Mouse (Mus musculus) ovary, postnatal 10 days (tissue): ENCODE results near the gene Clk1.
"Not testable (repeated sequence)": the region's sequence is repeated elsewhere in the genome, so short reads cannot be mapped to it uniquely, and the experiment has no call there.

ENCODE experiments used
- DNase-seq: peaks from one replicate; pipeline ENCODE4 v3.0.0; 2022; ENCODE audit warnings: low spot score

The Clk1 gene

DNA sequence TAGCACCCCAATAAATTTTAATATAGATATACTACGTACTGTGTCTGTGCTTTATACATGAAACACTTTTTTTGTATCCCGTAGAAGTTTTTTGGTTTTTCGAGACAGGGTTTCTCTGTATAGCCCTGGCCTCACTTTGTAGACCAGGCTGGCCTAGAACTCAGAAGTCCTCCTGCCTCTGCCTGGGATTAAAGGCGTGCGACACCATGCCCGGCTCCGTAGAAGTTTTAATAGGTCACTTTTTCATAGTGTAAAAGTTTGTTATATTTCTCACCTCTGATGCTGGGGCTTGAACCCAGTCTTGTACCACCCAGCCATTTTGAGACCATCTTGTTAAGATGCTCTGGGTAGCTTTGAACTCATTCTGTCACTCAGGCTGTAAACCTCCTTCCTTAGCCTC, 16.5 kb downstream of the Clk1 start:
- DNase-seq: no peak

DNA sequence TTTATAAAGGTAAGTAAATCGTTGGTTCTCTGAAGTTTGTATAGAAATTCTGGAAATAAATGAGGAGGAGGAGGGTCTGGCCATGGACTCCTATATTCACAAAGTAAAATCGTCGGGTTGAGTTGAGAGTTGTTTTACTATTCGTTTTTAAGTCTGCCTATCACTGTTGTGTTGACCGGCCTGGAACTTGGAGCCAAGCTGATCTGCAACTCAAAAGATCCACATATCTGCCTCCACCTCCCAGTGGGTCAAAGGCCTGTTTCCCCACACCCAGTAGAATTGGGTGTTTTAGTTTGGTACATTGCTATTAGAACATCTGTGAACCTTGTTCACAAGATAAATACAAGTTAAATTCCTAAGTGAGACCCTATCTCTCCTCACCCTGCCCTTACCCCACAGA, 20.1 kb downstream of the Clk1 start:
- no peak for DNase-seq

DNA sequence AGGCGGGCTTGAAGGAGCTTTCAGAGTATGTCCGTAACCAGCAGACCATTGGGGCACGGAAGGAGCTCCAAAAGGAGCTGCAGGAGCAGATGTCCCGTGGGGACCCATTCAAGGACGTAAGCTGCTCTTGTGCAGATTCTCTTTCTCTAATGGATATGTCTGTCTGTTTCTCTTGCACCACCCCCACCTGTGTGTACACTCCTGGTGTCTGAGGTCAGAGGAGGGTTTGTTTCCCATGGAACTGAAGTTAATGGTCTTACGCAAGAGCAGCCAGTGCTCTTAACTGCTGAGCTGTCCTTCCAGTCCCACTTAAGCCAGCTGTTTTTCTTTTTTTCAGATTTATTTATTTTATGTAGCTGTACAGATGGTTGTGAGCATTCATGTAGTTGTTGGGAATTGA, 22.5 kb downstream of the Clk1 start:
- DNase-seq: no peak

DNA sequence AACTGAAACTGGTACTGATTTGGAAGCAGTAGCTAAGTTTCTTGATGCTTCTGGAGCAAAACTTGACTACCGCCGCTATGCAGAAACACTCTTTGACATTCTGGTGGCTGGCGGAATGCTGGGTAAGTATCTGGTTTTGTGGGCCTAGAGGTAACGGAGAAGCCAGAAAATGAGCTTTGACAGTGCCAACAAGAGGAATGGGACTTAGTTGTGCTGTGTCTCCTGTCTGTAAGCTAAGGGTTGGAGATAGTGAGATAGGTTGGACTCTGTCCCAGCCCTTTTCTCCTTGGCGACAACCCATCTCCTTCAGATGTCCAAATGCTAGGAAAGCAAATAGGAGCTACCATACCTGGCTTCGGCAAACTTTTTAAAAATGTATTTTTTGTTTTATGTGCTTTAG, 26.1 kb downstream of the Clk1 start:
- DNase-seq: no peak

DNA sequence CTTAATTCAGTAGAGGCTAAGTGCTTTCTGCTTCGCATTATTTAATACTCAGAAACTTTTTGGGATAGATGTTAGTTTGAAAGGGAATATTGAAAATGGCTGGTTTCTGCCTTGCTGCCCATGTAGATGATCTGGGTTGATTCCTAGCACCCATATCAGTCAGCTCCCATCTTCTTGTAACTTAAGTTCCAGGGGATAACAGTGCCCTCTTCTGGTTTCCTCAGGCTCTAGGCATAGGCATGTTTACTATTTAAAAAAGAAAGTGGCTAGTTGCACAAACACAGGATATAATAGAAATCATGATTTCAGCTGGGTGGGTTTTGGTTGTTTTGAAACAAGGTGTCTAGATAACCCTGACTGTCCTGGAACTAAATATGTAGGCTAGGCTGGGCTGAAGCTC, 27.7 kb downstream of the Clk1 start:
- no peak for DNase-seq

DNA sequence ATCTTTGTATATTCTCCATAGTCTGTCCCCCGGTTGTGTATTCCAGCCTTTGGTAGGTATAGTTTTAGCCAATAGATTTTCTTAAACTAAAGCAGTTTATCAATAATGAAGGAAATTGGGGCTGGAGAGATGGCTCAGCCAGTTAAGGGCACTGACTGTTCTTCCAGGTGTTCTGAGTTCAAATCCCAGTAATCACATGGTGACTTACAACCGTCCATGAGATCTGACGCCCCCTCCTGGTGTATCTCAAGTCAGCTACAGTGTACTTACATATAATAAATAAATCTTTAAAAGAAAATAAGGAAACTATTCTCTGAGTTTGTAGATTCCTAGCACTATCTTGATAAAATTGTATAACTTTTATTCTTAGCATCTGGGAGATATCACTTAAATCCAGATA, 28.5 kb downstream of the Clk1 start:
- DNase-seq: no peak

DNA sequence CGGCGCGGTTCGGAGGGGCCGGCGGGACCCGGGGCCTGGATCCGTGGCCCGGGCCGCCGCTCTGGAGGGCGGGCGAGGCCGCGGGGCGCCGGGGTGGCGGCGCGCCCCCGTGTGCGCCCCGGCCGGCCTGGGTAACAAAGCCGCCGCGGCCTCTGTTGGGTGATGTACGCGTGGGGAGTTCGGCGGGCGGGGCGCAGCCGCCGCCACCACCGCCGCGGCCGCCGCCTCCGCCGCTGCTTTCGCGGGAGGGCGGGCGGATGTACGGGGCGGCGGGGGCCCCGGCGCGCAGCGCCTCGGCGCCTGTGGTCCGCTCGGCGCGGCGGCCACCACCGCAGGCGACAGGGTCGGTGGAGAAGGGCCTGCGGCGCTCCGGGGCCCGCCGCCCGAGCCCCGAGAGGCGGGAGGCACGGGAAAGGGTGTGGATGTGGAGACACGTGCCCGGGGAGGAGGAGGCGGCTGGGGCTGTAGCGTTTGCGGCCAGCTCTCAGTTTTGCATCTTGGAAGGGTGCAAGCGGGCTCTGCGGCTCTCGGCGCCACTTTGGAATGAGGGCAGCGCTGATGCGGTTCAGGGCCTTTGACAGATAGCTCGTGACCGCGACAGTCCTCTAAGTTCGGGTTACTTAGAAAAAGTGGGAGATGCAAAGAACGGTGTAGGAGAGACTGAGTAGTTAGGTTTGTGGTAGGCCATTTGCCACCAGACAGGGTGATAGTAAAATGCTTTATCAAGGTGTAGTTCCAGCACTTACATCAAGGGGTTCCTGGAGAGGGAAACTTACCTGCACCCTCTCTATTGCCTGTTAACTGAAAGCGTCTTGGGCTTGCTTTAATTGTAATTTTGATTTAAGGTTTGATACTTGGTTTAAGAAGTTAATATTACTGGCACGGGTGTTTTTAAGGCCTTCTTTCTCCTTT, 30.3 kb downstream of the Clk1 start:
- peak; percentile 17 for DNase-seq

DNA sequence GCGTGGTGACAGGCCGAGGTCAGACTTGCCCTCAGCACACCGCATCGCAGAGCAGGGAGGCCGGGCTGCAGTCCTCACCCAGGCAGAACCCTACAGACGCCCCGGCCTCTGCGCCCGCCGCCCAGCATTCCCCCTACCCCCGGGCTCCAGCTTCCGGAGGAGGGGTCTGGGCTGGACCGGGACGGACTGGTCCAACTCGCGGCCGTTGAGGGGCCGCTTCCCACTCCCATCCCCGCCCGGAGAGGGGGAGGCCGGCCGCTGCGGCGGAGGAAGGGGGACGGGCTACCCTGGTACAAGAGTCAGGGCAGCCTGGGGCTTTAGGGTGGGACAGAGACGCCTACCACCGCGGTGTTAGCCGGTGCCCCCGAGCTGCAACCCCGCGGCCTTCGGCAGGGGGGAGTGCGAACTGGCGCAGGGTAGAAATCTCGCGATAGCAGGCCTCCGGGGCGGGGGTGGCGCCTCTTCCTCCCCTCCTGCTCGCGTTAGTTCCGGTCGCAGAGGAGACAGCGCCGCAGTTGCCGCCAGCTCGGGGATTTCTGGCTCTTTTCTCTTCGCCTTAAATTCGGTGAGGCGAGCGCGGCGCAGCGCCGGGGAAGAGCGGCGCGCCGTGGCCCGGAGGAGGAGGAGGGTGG, 31.1 kb downstream of the Clk1 start, which contains the start of gene Bzw1:
TSS of gene Bzw1 (plus strand) at position 247 of the 632 bp plus-strand sequence.
- DNase-seq: peak; percentile 80

DNA sequence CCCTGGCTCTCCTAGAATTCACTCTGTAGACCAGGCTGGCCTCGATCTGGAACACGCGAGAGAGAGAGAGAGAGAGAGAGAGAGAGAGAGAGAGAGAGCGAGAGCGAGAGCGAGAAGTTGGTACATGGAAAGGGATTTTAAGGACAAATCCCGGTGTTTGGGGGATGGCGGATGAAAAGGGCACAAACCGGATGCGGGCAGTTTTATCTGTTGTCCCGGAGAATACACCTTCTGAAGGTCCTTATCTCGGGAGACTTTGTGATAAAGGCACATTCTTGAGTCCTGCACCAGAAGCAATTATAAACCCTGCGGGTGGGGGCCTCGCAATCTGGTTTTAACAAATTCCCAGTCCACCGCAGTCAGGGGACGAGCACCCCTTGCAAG, 31.6 kb downstream of the Clk1 start:
- no peak for DNase-seq

DNA sequence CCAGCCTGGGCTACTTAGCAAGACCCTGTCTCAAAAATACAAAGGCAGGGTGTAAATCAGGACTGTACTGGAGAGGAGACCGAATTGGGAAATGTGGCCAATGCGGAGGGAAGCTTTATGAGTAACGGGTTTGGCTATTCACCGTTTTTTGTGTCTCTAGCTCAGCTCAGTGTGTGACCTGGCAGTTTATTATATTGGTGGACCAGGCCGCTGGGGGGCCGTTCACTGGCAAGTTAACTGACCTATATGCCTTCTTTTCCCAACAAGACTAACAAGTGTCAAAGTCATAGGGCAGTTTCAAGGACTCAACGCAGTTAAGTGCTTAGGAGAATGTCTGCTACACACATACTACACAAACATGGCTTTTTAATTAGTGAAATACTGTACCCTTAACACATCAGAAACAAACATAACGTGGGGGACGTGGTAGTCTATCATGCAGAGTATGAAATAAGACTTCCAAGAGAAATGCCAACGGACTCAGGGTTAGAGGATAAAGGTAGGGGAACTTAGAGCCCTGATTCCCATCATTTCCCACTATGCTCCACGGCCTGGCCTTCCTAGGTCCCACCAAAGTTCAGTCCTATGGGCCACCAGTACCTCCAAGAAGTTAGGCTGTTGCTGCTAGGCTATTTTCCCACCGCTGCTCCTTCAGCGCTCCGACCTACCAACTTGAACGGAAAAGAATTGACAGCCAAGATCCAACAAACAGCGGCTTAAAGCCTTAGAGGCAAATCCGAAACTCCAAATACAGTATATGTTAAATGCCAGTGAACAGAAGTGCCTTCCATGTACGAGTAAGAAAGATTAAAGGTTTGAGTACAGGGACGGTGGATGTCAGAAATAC, 32.2 kb downstream of the Clk1 start:
- no peak for DNase-seq

DNA sequence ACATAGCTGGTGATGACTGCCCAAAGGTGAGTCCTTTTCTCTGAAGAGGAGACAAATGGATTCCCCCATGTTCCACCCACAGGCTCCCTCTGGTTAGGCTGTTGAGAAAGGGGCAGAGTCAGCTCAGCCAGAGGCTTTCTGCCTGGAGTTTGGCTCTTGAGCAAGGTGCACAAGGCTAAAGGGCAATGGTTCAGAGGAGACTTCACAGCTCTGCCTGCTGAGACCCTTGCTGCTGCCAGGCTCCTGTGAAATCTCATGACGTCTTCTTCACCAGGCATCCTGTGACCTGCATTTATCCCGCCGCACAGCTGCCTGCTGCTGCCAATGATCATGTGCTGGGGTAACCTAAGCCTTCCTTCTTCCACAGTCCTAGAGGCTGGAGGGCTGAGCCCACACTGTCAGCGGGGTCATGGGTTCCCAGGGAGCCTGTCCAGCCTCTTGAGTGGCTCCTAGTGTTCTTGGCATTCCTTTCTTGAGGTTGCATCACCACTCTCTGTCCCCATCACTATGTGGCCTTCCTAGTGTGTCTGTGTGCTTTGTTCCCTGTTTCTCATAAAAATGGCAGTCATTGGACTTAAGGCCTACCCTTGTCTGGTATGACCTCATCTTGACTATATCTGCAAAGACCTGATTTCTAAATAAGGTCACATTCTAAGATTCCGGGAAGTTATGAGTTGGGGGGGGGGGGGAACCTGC, 41.1 kb downstream of the Clk1 start:
- no peak for DNase-seq

DNA sequence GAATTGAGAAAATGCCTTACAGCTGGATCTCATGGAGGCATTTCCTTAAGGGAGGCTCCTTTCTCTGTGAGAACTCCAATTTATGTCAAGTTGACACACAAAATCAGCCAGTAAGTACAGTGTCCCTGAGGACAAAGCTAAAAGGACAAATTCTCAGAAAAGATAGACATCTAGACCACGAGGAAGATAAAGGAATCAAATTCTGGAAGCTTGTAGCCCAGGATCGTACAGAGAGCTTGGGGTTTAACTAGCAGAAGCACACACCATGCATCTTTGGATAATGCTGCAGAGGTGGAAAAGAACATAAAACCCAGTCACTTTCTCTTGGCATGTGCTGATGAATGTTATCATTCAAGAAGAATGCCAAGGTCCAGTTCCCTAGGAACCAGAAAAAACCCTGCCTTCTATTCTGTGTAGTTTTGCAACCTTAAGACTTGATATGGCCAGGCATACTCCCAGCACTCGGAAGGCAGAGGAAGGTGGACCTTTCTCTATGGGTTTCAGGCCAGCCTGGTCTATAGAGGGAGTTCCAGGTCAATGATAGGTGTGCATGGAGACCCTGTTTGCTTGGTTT, 48.2 kb downstream of the Clk1 start:
- DNase-seq: no peak

DNA sequence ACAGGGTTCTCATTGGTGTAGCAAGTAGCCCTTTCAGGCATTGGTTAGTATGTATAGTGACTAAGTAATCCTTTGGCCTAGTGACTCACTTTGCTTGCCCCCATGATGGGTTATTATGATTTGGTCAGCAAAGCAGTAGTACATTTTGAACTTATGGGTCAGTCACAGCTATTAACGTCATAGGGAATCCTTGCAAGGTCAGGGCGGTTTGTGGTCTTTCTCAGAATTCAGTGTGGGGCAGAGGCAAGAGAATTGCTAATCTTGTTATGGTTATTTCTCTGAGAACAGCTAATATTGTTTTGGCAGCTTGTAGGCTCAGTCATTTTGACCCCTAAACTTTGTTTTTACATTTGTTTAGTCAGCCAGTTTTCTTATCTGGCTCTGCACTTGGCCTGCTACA, 49.6 kb downstream of the Clk1 start:
- DNase-seq: not testable (repeated sequence)

DNA sequence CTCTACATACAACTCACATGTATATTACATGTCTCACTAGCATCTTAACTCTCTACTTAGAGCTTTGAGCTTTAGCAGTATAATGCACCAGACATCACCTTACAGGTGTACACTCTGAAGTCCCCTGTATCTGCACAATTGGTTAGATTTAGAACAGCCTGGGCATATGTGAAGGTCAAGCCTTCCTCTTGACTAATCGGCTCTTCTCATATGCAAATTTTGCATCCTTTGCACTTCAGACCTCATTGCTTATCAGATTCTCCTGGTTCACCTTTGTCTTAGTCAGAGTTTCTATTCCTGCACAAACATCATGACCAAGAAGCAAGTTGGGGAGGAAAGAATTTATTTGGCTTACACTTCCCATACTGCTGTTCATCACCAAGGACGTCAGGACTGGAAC, 54.1 kb downstream of the Clk1 start:
- no peak for DNase-seq

DNA sequence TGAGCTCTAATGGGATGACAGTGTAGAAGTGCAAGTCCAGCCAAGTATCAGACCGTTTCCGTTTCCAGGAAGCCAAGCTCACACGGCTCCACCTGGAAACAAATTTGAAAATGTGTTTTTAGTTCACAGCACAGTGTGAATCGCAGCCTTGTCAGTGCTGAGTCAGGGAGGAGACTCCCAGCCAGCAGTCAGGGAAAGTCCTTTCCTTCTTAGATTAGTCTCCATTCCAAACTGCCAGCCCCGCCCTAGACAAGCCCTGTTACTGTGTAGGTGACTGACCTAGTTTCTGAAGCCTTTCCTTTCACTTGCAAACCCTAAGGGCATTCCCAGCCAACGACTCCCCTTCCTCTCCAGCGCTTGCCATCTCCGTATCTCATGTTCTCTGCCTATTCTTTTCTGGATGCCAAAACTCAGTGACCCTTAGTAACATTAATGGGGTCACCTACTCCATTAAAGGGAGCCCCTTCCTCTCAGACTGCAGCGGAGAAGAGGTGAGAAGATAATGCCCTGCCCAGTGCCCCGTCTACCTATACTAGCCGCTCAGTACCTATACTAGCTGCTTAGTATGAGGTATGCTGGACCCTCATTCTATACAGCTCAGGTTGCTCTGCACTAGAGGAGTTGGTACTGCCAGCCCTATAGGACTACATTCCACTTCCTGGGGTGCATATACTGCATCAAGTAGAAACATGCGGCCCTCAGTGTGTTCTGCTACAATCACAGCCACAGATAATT, 57.0 kb downstream of the Clk1 start:
- DNase-seq: no peak

DNA sequence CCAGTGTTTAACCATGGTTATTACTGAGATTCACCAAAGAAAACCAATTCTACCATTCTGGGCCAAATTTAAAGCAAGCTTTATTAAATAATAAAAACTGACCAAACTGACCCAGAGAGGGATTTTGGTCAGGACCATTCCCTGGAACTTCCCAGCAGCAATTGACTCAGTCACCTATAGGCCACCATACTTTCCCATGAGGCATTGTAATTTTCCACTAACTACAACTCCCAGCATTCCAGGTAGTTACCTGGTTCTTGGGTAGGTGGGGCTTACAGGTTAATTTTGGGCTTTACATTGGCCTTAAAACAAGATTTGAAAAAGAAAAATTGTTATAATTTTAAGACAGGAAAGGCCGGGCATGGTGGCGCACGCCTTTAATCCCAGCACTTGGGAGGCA, 58.0 kb downstream of the Clk1 start:
- DNase-seq: no peak

DNA sequence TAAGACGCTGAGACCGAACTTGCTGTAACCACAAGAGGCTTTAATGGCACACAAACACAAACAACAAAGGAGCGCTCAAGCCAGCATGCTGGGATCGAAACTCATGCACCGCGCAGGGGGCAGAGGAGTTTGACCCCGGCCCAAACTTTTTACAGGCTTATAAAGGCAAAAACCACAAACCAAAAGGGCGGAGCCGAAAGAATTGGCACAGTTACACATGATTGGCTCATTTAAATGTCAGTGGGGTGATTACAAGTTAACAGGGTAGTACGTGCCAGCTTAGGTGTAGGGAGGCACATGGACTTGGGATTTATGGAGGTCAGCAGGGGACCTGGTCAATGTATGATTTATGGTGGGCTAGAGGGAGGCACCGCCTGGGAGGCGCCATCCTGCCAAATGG, 59.3 kb downstream of the Clk1 start:
- DNase-seq: no peak

DNA sequence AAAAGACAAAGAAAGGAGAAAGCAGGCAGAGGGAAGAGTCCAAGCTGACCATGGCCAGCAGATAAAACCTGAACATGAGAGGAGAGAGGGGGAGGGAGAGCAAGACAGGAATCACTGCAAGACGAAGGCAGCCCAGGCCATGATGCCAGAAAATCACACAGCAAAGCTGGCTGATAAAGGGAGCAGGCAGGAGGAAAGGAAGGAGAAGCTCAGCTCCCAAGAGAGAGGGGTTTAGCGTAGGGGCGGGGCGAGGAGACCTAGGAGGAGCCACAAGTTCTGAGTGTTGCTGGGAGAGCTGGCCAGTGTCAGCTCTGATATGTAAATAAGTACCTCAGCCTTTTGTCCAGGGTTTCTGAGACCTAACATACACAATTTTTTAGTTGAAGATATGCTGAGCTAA, 61.6 kb downstream of the Clk1 start:
- DNase-seq: no peak
